In genomic region chr13:46490644-46491043, GRCm38 (mm10) we compare ENCODE assay signal across 17 mouse cellular contexts. TPM values are rescaled to one million over a fixed set of nuclear protein-coding genes. Genes with fewer than 3 reads are reported as not detected.
A peak's percentile ranks its signal among the peaks of the same experiment; 100 is the strongest.
DNase-seq lines count a peak whose midpoint lies in the region; ATAC-seq and TF ChIP-seq lines count a peak whose summit lies in the region.
"Had no signal": no experiment of that assay in that cellular context is flagged by ENCODE, and none has a peak within 500 bp of the region (broad histone marks: within the 10 kb centered on the region; RNA-seq: fewer than 3 reads in every experiment).

No protein-coding gene starts in this region.

- peaks cover 6% of the 10 kb centered on the region for H3K4me1 ChIP-seq in intestine, embryonic 14.5 days (replicated peaks; ENCODE audit: control insufficient read depth, insufficient read depth, low read length)
- no peaks in the 10 kb centered on the region for H3K4me1 ChIP-seq in intestine, postnatal 0 days (replicated peaks; ENCODE audit: control insufficient read depth, insufficient read depth, low read length)
- no peaks in the 10 kb centered on the region for H3K4me1 ChIP-seq in embryonic facial prominence, embryonic 11.5 days (ENCODE audit: control insufficient read depth, insufficient read depth, low read length)
- H3K4me1 ChIP-seq in stomach, embryonic 16.5 days (ENCODE audit: control insufficient read depth, insufficient read depth, low read length): peaks cover 7% of the 10 kb centered on the region; the same call in 1 of the 2 replicates
- H3K4me1 ChIP-seq: embryonic facial prominence, embryonic 15.5 days; hindbrain, embryonic 15.5 days; limb, embryonic 15.5 days; liver, embryonic 15.5 days had no signal

- no peaks in the 10 kb centered on the region for H3K9me3 ChIP-seq in intestine, embryonic 14.5 days (ENCODE audit: control insufficient read depth, low read length)
- H3K9me3 ChIP-seq in intestine, postnatal 0 days (ENCODE audit: control insufficient read depth): no peaks in the 10 kb centered on the region
- no peaks in the 10 kb centered on the region for H3K9me3 ChIP-seq in embryonic facial prominence, embryonic 11.5 days (replicated peaks; ENCODE audit: control insufficient read depth, low read length)
- no peaks in the 10 kb centered on the region for H3K9me3 ChIP-seq in stomach, embryonic 16.5 days (replicated peaks; ENCODE audit: control insufficient read depth, low read length)
- H3K9me3 ChIP-seq: embryonic facial prominence, embryonic 15.5 days; hindbrain, embryonic 15.5 days; limb, embryonic 15.5 days; liver, embryonic 15.5 days had no signal

- ATAC-seq in intestine, embryonic 14.5 days (replicated peaks; ENCODE audit: low FRiP score, low TSS enrichment, low read depth): no peak
- ATAC-seq in intestine, postnatal 0 days: no peak
- no peak for ATAC-seq in embryonic facial prominence, embryonic 11.5 days (replicated peaks; ENCODE audit: insufficient number of reproducible peaks, low FRiP score, low TSS enrichment, low read depth)
- ATAC-seq in stomach, embryonic 16.5 days (ENCODE audit: insufficient read depth, low FRiP score): peak; percentile 47; the same call in 1 of the 2 replicates

- H3K4me2 ChIP-seq in intestine, embryonic 14.5 days (ENCODE audit: low read length): no peak overlapping the region
- no peak overlapping the region for H3K4me2 ChIP-seq in intestine, postnatal 0 days (replicated peaks; ENCODE audit: low read depth)
- H3K4me2 ChIP-seq in embryonic facial prominence, embryonic 11.5 days (ENCODE audit: low read depth, low read length): no peak overlapping the region
- no peak overlapping the region for H3K4me2 ChIP-seq in stomach, embryonic 16.5 days (ENCODE audit: low read depth, low read length)
- H3K4me2 ChIP-seq: embryonic facial prominence, embryonic 15.5 days; hindbrain, embryonic 15.5 days; limb, embryonic 15.5 days; liver, embryonic 15.5 days; midbrain, embryonic 11.5 days had no signal

- WGBS in intestine, embryonic 14.5 days: 19% methylated on average over 4 of the region's 4 CpGs
- 38% methylated on average over 4 of the region's 4 CpGs for WGBS in intestine, postnatal 0 days
- WGBS in embryonic facial prominence, embryonic 11.5 days: 35% methylated on average over 4 of the region's 4 CpGs
- 30% methylated on average over 4 of the region's 4 CpGs for WGBS in stomach, embryonic 16.5 days

- no peak for TF ChIP-seq CTCF in intestine, postnatal 0 days (IDR thresholded peaks at IDR 0.05; ENCODE audit: low read depth)

- H3K27ac ChIP-seq in intestine, embryonic 14.5 days (ENCODE audit: low read depth): no peak overlapping the region
- H3K27ac ChIP-seq in intestine, postnatal 0 days (ENCODE audit: low read depth, low read length): no peak overlapping the region
- H3K27ac ChIP-seq in embryonic facial prominence, embryonic 11.5 days (replicated peaks; ENCODE audit: low read depth, low read length): no peak overlapping the region
- H3K27ac ChIP-seq in stomach, embryonic 16.5 days (ENCODE audit: low read length): no peak overlapping the region; the same call in 1 of the 2 replicates
- H3K27ac ChIP-seq: embryonic facial prominence, embryonic 15.5 days; hindbrain, embryonic 15.5 days; limb, embryonic 15.5 days; liver, embryonic 15.5 days had no signal

- H3K9ac ChIP-seq in intestine, embryonic 14.5 days (ENCODE audit: low read length): 0 out of 2 replicates have a peak overlapping the region, but pooled peaks have one; percentile 7
- H3K9ac ChIP-seq in intestine, postnatal 0 days (ENCODE audit: low read depth, low read length): no peak overlapping the region
- H3K9ac ChIP-seq in embryonic facial prominence, embryonic 11.5 days (replicated peaks; ENCODE audit: low read length): no peak overlapping the region
- no peak overlapping the region for H3K9ac ChIP-seq in stomach, embryonic 16.5 days (ENCODE audit: low read length)
- H3K9ac ChIP-seq: embryonic facial prominence, embryonic 15.5 days; hindbrain, embryonic 15.5 days; limb, embryonic 15.5 days; liver, embryonic 15.5 days had no signal

- no peaks in the 10 kb centered on the region for H3K36me3 ChIP-seq in intestine, embryonic 14.5 days (ENCODE audit: control insufficient read depth, insufficient read depth, low read length)
- no peaks in the 10 kb centered on the region for H3K36me3 ChIP-seq in intestine, postnatal 0 days (ENCODE audit: control insufficient read depth, insufficient read depth)
- no peaks in the 10 kb centered on the region for H3K36me3 ChIP-seq in embryonic facial prominence, embryonic 11.5 days (replicated peaks; ENCODE audit: control insufficient read depth, insufficient read depth, low read depth, low read length)
- no peaks in the 10 kb centered on the region for H3K36me3 ChIP-seq in stomach, embryonic 16.5 days (ENCODE audit: control insufficient read depth, insufficient read depth, low read length)
- H3K36me3 ChIP-seq: embryonic facial prominence, embryonic 15.5 days; hindbrain, embryonic 15.5 days; limb, embryonic 15.5 days; liver, embryonic 15.5 days had no signal

- no peak overlapping the region for H3K4me3 ChIP-seq in intestine, embryonic 14.5 days (ENCODE audit: low read depth, low read length)
- H3K4me3 ChIP-seq in intestine, postnatal 0 days (ENCODE audit: low read depth, low read length): no peak overlapping the region
- no peak overlapping the region for H3K4me3 ChIP-seq in embryonic facial prominence, embryonic 11.5 days (ENCODE audit: low read depth, low read length)
- no peak overlapping the region for H3K4me3 ChIP-seq in stomach, embryonic 16.5 days (replicated peaks; ENCODE audit: low read length)
- H3K4me3 ChIP-seq: embryonic facial prominence, embryonic 15.5 days; hindbrain, embryonic 15.5 days; limb, embryonic 15.5 days; liver, embryonic 15.5 days had no signal

- intact Hi-C loops in left cerebral cortex, postnatal 25 days (cut with DNase I): no loop called here
- intact Hi-C loops in left cerebral cortex, postnatal 10 days (cut with DNase I): no loop called here

- no peak for DNase-seq in intestine, embryonic 14.5 days (ENCODE audit: low spot score)
- DNase-seq in left cerebral cortex, postnatal 25 days (ENCODE audit: low spot score in 2 of 2): peak; percentile 15 to 78
- DNase-seq in left cerebral cortex, postnatal 10 days (ENCODE audit: extremely low spot score in 1 of 2, low spot score in 2 of 2): no peak
- DNase-seq in embryonic facial prominence, embryonic 11.5 days (ENCODE audit: low spot score): peak; percentile 42
- DNase-seq in layer of hippocampus, postnatal 14 days (ENCODE audit: low spot score in 2 of 2): no peak
- DNase-seq: cerebellum, adult 2 months; gastrocnemius, postnatal 10 days; heart, postnatal 36 days; kidney, adult 9 months; layer of hippocampus, postnatal 36 days had no signal

- no peaks in the 10 kb centered on the region for H3K27me3 ChIP-seq in intestine, embryonic 14.5 days (replicated peaks; ENCODE audit: control insufficient read depth, insufficient read depth, low read length)
- H3K27me3 ChIP-seq in intestine, postnatal 0 days (replicated peaks; ENCODE audit: control insufficient read depth, insufficient read depth, low read length): no peaks in the 10 kb centered on the region
- no peaks in the 10 kb centered on the region for H3K27me3 ChIP-seq in embryonic facial prominence, embryonic 11.5 days (ENCODE audit: control insufficient read depth, insufficient read depth, low read length)
- H3K27me3 ChIP-seq in stomach, embryonic 16.5 days (ENCODE audit: control insufficient read depth, insufficient read depth, low read length): no peaks in the 10 kb centered on the region
- H3K27me3 ChIP-seq: embryonic facial prominence, embryonic 15.5 days; hindbrain, embryonic 15.5 days; limb, embryonic 15.5 days; liver, embryonic 15.5 days had no signal

RNA-seq across cellular contexts. Expression of gene Cap2, which starts 11.0 kb away (rescaled TPM):
- 9.5 and 10.1 TPM in 2 replicates for polyA plus RNA-seq in intestine, embryonic 14.5 days (2014; fragmentation: Nextera tagmentation; extraction: Ambion mirVana)
- polyA plus RNA-seq in intestine, postnatal 0 days (2015; fragmentation: Nextera tagmentation; extraction: Ambion mirVana): 6.3 and 7.0 TPM in 2 replicates
- total RNA-seq in left cerebral cortex, postnatal 25 days (2021): 100 to 1,000 TPM; 252 to 280 TPM
- total RNA-seq in left cerebral cortex, postnatal 10 days (2021): 10 to 100 TPM; 86.0 to 95.9 TPM
- polyA plus RNA-seq in embryonic facial prominence, embryonic 11.5 days (2014; fragmentation: Nextera tagmentation; extraction: Ambion mirVana): 7.9 and 8.8 TPM in 2 replicates
- 12.5 and 18.3 TPM in 2 replicates for polyA plus RNA-seq in stomach, embryonic 16.5 days (2015; fragmentation: Nextera tagmentation; extraction: Ambion mirVana)
- 100 to 1,000 TPM; 131 to 140 TPM for total RNA-seq in layer of hippocampus, postnatal 14 days (2021)

Comparison
In these comparisons a context has a peak if more than half of its experiments do, and no peak if none do; other contexts are left out.
1. DNase-seq: peak in left cerebral cortex, postnatal 25 days (2 of 2) and embryonic facial prominence, embryonic 11.5 days (single experiment); none in intestine, embryonic 14.5 days (single experiment), left cerebral cortex, postnatal 10 days (0 of 2) and layer of hippocampus, postnatal 14 days (0 of 2).